Mouse (Mus musculus): ENCODE results near the gene Cd248. TPM values are rescaled to one million over a fixed set of nuclear protein-coding genes. Genes with fewer than 3 reads are reported as not detected.

Gene Cd248
- polyA plus RNA-seq (2014; fragmentation: Illumina TruSeq; extraction: RNeasy Lipid Tissue Mini Kit (QIAGEN cat#74804); ENCODE audit: low read depth, low replicate concordance) = 10.5 TPM

DNA sequence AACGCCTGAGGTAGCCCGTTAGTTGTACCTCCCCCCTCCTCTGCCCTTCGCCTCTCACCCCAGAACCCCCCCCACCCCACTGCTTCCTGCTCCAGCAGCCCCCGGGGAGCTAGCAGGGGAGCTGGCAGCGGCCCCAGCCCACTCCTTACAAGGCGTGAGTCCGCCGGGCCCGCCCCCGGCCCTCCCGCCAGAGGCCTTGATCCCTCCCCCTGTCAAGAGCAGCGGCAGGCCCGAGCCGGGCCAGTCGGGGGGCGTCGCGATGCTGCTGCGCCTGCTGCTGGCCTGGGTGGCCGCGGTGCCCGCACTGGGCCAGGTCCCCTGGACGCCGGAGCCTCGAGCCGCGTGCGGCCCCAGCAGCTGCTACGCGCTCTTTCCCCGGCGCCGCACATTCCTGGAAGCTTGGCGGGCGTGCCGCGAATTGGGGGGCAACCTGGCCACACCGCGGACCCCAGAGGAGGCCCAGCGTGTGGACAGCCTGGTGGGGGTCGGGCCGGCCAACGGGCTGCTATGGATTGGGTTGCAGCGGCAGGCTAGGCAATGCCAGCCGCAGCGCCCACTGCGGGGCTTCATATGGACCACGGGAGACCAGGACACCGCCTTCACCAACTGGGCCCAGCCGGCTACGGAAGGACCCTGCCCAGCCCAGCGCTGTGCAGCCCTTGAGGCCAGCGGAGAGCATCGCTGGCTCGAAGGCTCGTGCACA, at the start of gene Cd248:
TSS of gene Cd248 (plus strand) at position 212 of the 703 bp plus-strand sequence.

DNA sequence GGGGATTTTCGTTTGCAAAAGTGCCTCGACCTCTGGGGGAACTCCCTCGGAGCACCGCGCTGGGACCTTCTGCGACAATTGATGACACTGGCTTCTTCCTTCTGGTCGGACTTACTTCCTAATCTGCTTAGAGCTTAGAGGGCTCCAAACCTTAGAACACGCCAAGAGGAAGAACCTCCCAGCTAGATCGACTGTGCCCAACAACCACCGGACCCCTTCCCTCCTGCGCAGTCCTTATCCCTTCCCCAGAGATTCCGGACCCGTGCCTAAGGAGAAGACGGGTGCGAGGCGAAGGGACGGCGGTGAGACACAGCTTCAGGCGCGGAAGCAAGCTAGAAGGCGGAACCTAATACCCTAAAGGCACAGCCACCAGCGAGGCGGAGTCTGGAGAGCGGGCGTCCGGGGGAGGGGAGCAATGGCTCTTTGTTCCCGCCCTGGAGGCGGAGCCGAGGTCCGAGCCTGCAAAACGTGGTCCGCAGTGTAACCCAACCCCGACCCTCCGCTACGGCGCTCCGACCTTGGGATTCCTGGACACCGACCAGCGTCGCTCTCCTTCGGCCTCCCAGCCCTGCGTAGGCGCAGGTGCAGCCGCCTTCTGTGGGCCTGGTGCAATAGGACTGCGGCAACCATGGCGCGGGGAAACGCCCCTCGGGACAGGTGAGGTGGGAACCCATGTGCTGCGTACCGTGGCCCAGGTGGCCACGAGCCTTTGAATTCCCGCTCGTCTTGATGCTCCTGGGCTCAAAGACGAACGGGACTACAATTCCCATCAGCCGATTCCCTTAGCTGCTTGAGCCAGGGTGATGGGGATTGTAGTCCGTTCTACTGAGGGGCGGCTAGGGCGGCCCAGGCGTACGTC, 44.0 kb upstream of the Cd248 start, which contains the start of gene Slc29a2:
TSS of gene Slc29a2 (plus strand) at position 240 of the 859 bp plus-strand sequence.

DNA sequence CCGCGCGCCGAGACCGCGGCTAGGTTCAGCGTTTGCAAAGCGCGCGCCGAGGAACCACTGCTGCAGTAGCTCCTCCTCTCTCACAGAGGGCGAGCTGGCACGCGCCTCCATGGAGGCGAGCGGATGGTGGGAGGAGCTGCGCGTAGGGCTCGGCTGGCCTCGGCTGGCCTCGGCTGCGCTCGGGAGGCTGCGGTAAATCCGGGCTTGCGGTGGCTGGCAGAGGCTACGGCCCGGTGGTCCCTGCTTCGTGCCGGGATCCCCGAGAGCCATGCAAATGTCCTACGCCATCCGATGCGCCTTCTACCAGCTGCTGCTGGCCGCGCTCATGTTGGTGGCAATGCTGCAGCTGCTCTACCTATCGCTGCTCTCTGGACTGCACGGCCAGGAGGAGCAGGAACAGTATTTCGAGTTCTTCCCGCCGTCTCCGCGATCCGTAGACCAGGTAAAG, 29.1 kb upstream of the Cd248 start, which contains the start of the genes B4gat1 and AC124502.3:
TSS of gene B4gat1 (plus strand) at position 118 of the 448 bp plus-strand sequence.
TSS of gene AC124502.3 (plus strand) at position 183 of the 448 bp plus-strand sequence.

DNA sequence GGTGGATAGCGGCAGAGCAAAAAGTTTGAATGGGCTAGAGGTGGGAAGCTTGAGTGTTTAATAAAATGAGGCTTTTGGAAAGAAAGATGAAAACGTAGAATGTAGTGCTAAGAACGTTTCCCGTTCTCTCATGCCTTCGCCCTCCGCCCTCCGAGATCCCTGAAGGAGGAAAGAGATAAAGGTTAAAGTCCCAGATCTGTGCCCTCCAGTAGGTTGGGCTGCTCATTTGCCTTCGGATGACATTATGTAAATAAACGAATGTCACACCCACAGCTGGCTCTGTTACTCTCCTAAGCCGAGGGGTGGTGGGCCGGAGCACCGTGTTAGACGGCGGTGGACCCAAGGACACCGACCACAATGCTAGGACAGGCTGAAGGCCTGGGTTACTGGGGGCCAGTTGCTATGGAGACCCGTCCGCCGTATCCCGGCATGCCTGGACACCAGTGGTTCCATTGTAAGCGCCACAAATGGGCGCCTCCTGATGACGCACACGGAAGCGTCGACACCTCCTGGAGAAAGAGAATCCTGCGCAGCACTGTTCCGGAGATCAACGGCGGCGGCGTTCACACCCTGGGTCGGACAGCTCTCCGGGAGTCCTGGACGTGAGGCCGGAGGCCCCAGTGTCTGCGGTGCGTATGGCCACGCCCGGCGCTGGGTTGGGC, 26.9 kb upstream of the Cd248 start, which contains the start of gene Brms1:
TSS of gene Brms1 (plus strand) at position 493 of the 662 bp plus-strand sequence.

DNA sequence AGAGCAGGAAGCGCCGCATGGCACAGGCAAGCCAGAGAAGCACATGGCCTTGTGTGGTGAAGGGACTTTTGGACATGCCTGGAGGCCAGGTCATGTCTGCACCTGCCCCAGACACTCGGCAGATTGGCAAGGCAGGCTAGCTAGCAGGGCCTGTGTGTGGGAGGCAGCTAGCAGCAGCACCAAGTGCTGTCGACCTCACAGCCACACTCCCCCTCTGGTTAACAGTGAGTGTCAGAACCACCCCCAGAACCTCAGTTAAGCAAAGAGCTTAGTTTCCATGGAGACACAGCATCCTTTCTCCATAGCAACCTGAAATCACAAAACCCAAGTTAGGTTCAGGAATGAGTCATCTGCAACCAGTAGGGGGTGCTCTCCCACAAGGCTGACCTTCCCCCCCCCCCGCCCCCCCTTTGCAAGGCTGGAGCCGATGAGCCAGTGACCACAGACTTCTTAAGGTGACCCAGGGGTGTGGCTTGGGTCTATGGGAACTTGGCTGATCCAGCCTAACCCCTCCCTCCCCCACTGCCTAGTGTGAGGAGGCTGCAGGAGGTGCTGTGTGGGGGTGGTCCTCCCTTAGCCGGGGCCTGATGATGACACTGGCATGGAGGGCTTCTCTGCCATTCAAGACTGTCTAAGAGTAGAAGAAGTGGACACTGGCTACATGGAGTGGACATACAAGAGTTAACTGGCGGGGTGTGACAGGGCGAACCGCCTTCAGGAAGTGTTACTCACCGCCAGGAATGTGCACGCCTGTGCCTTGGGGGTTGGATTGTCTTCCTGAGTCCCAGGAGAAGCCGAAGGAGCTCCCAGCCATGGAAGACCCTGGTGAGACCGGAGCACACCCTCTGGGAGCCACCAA, 17.6 kb upstream of the Cd248 start, which contains the start of gene Rin1:
TSS of gene Rin1 (plus strand) at position 435 of the 859 bp plus-strand sequence.

DNA sequence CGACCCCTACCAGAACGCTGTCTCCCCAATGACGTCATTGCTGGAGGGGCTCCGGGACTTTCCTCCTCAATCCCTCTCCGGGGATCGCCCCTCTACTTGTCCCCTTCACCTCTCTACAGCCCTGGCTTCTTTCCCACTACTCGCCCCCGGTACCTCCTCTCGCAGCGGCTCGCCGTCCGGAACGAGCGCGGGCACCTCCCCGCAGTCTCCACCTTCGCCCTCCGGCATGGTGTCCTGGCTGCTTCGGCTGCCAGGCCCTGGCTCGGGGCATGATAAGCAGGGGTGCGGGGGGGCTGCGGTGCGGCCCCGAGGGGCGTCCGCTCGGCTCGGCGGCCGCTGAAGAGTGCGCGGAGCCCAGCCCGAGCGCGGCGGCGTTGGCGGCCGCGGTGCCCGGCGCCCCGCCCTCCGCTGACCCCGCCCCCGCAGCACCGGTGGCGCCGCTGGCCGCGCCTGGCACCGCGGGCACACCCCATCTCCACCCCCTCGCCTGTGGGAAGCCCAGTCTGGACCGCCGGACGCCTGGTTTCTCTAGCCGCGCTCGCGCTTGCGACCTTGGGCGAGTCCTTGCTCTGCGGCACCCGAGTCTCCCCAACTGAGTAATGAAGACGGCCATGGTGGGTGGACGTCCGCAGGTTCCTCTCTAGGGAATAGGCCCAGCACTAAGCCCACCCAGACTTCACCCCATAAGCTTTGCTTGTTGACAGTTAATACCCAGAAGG, 17.4 kb downstream of the Cd248 start, which contains the start of gene Tmem151a:
TSS of gene Tmem151a (minus strand) at position 387 of the 719 bp plus-strand sequence.

DNA sequence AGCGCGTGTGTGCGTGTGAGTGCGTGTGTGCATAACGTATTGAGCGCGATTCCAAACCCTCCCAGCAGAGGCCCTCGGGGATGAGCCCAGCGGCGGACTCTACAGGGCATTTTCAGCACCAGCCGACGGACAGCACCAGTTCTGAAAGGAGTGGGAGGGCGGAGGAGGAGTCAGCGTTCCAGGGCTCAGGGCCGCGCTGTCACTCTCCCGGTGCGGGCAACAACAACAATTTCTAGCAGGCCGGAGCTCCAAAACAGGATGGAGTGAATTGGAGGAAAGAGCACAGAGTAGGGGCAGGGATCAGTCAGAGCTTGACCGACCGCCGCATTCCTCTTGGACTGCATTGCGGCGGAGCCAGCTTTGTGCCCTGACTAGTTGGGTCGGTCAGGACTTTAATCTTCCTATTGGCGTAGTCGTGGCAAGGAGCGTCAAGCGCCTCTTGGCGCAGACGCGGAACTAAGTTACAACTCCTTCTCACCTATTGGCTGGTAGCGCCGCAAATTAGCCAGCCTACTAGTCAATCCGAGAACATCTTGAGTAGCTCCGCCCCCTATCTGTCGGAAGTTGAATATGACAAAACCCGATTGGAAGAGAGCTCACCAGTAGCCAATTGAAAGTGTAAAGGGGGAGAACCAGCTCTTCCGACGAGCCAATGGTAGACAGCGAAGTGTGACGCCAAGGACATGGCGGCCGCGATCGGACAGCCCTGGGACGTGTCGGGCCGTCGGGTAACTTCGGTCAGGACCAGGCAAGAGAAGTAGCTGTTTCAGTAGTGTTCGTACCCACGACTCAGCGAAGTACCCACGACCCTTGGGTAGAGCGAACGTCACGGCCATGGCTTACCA, 20.2 kb downstream of the Cd248 start, which contains the start of gene Yif1a:
TSS of gene Yif1a (plus strand) at position 655 of the 845 bp plus-strand sequence.

DNA sequence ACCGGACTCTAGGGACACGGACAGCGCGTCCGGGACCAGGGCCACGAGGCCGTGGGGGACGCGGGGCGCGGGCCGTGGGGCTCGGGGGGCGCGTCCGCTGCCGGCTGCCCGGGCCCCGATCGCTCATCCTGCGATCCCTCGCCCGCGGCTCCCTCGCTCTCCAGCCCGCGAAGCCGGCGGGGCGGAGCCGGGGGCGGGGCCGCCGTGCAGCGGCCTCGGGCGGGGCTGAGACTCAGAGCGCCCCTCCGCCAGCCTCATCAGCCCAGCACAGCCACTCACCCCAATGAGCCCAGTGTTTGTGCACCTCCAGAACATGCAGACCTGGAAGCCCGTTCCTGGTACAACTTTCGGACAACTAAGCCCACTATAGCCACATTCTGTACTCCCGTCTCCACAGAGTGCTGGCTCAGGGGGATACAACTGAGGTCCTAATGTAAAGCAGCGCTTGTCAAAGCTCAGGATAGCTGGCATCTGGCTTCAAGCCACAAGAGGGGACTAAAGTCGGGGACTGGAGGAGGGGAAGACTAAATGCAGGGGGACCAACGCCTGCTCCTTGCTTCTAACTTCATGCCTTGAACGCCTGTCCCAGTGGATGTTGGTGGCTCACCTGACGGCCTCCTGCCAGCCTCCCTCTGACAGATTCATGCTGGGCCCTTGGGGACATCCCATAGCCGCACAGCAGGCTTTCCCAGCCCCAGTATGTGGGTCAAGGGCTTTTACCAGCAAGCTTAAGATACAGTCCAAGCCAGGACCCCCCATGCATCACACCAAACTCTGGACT, 30.7 kb downstream of the Cd248 start, which contains the start of gene Cnih2:
TSS of gene Cnih2 (minus strand) at position 159 of the 781 bp plus-strand sequence.

DNA sequence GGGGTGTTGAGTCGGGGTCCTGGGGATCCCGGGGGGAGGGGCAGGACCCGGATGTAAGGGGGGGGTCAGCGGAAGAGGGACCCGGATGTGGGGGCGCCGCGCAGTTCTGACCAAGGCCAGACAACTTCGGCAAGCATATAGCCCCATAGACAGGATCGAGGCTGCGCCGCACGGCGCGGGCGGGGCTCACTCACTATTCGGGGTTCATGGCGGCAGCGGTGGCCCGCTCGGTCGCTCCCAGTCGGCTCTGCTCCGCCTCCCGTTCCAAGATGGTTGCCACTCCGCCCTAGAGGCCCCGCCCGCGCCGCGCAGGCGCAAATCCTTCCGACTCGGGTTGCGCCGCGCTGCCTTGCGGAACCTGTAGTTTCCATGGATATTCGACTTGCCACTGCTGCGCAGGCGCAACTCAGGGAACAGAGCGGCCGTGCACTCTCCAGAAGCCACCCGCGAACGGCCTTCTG, 38.9 kb downstream of the Cd248 start, which contains the start of gene Rab1b:
TSS of gene Rab1b (minus strand) at position 342 of the 461 bp plus-strand sequence.

DNA sequence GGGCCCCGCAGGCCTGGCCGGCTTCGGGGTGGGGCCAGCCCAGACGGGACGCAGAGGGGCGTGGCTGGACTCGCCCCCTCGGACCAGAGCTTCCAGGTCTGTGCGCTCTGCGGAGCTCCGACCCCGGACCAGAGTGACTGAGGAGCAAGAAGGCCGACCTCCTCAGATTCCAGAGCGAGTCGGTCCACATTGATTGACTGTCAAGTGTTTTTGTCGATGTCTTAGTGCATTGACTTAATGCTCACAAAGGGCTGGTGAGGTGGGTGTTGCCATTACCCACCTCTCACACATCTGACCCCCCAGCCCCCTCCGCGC, 50.5 kb downstream of the Cd248 start, which contains the start of gene Klc2:
TSS of gene Klc2 (minus strand) at position 177 of the 315 bp plus-strand sequence.

Other genes starting within 250 kb of the Cd248 start
- 33.2 TPM for gene Ccs, start 228.7 kb upstream of the Cd248 start, polyA plus RNA-seq (2014; fragmentation: Illumina TruSeq; extraction: RNeasy Lipid Tissue Mini Kit (QIAGEN cat#74804); ENCODE audit: low read depth, low replicate concordance)
- not detected for gene Ccdc87, start 228.7 kb upstream of the Cd248 start, polyA plus RNA-seq (2014; fragmentation: Illumina TruSeq; extraction: RNeasy Lipid Tissue Mini Kit (QIAGEN cat#74804); ENCODE audit: low read depth, low replicate concordance)
- gene Ctsf, start 212.9 kb upstream of the Cd248 start, polyA plus RNA-seq (2014; fragmentation: Illumina TruSeq; extraction: RNeasy Lipid Tissue Mini Kit (QIAGEN cat#74804); ENCODE audit: low read depth, low replicate concordance) = 63.9 TPM
- gene Actn3, start 190.2 kb upstream of the Cd248 start, polyA plus RNA-seq (2014; fragmentation: Illumina TruSeq; extraction: RNeasy Lipid Tissue Mini Kit (QIAGEN cat#74804); ENCODE audit: low read depth, low replicate concordance) = 0.71 TPM
- 4.5 TPM for gene Zdhhc24, start 189.4 kb upstream of the Cd248 start, polyA plus RNA-seq (2014; fragmentation: Illumina TruSeq; extraction: RNeasy Lipid Tissue Mini Kit (QIAGEN cat#74804); ENCODE audit: low read depth, low replicate concordance)
- 2.6 TPM for gene Bbs1, start 161.4 kb upstream of the Cd248 start, polyA plus RNA-seq (2014; fragmentation: Illumina TruSeq; extraction: RNeasy Lipid Tissue Mini Kit (QIAGEN cat#74804); ENCODE audit: low read depth, low replicate concordance)
- 24.4 TPM for gene Dpp3, start 139.8 kb upstream of the Cd248 start, polyA plus RNA-seq (2014; fragmentation: Illumina TruSeq; extraction: RNeasy Lipid Tissue Mini Kit (QIAGEN cat#74804); ENCODE audit: low read depth, low replicate concordance)
- gene Peli3, start 125.0 kb upstream of the Cd248 start, polyA plus RNA-seq (2014; fragmentation: Illumina TruSeq; extraction: RNeasy Lipid Tissue Mini Kit (QIAGEN cat#74804); ENCODE audit: low read depth, low replicate concordance) = 2.7 TPM
- gene Mrpl11, start 105.9 kb upstream of the Cd248 start, polyA plus RNA-seq (2014; fragmentation: Illumina TruSeq; extraction: RNeasy Lipid Tissue Mini Kit (QIAGEN cat#74804); ENCODE audit: low read depth, low replicate concordance) = 87.5 TPM
- gene Npas4, start 77.8 kb upstream of the Cd248 start, polyA plus RNA-seq (2014; fragmentation: Illumina TruSeq; extraction: RNeasy Lipid Tissue Mini Kit (QIAGEN cat#74804); ENCODE audit: low read depth, low replicate concordance) = 0.81 TPM
- gene Slc29a2, start 44.2 kb upstream of the Cd248 start, polyA plus RNA-seq (2014; fragmentation: Illumina TruSeq; extraction: RNeasy Lipid Tissue Mini Kit (QIAGEN cat#74804); ENCODE audit: low read depth, low replicate concordance) = 14.6 TPM
- 42.6 TPM for gene B4gat1, start 29.3 kb upstream of the Cd248 start, polyA plus RNA-seq (2014; fragmentation: Illumina TruSeq; extraction: RNeasy Lipid Tissue Mini Kit (QIAGEN cat#74804); ENCODE audit: low read depth, low replicate concordance)
- 1.0 TPM for gene AC124502.3, start 29.2 kb upstream of the Cd248 start, polyA plus RNA-seq (2014; fragmentation: Illumina TruSeq; extraction: RNeasy Lipid Tissue Mini Kit (QIAGEN cat#74804); ENCODE audit: low read depth, low replicate concordance)
- 19.7 TPM for gene Brms1, start 26.7 kb upstream of the Cd248 start, polyA plus RNA-seq (2014; fragmentation: Illumina TruSeq; extraction: RNeasy Lipid Tissue Mini Kit (QIAGEN cat#74804); ENCODE audit: low read depth, low replicate concordance)
- gene Rin1, start 17.6 kb upstream of the Cd248 start, polyA plus RNA-seq (2014; fragmentation: Illumina TruSeq; extraction: RNeasy Lipid Tissue Mini Kit (QIAGEN cat#74804); ENCODE audit: low read depth, low replicate concordance) = 1.7 TPM
- 2.0 TPM for gene Tmem151a, start 17.5 kb downstream of the Cd248 start, polyA plus RNA-seq (2014; fragmentation: Illumina TruSeq; extraction: RNeasy Lipid Tissue Mini Kit (QIAGEN cat#74804); ENCODE audit: low read depth, low replicate concordance)
- 90.7 TPM for gene Yif1a, start 20.5 kb downstream of the Cd248 start, polyA plus RNA-seq (2014; fragmentation: Illumina TruSeq; extraction: RNeasy Lipid Tissue Mini Kit (QIAGEN cat#74804); ENCODE audit: low read depth, low replicate concordance)
- 0.34 TPM for gene Cnih2, start 30.4 kb downstream of the Cd248 start, polyA plus RNA-seq (2014; fragmentation: Illumina TruSeq; extraction: RNeasy Lipid Tissue Mini Kit (QIAGEN cat#74804); ENCODE audit: low read depth, low replicate concordance)
- gene Rab1b, start 39.0 kb downstream of the Cd248 start, polyA plus RNA-seq (2014; fragmentation: Illumina TruSeq; extraction: RNeasy Lipid Tissue Mini Kit (QIAGEN cat#74804); ENCODE audit: low read depth, low replicate concordance) = 163 TPM
- gene Klc2, start 50.5 kb downstream of the Cd248 start, polyA plus RNA-seq (2014; fragmentation: Illumina TruSeq; extraction: RNeasy Lipid Tissue Mini Kit (QIAGEN cat#74804); ENCODE audit: low read depth, low replicate concordance) = 41.4 TPM
- gene Pacs1, start 205.0 kb downstream of the Cd248 start, polyA plus RNA-seq (2014; fragmentation: Illumina TruSeq; extraction: RNeasy Lipid Tissue Mini Kit (QIAGEN cat#74804); ENCODE audit: low read depth, low replicate concordance) = 19.3 TPM
- 111 TPM for gene Sf3b2, start 227.4 kb downstream of the Cd248 start, polyA plus RNA-seq (2014; fragmentation: Illumina TruSeq; extraction: RNeasy Lipid Tissue Mini Kit (QIAGEN cat#74804); ENCODE audit: low read depth, low replicate concordance)
- gene Gal3st3, start 230.3 kb downstream of the Cd248 start, polyA plus RNA-seq (2014; fragmentation: Illumina TruSeq; extraction: RNeasy Lipid Tissue Mini Kit (QIAGEN cat#74804); ENCODE audit: low read depth, low replicate concordance) = 16.3 TPM

Data from heart, adult 10 weeks (tissue).